Mouse (Mus musculus): ENCODE measurements around the gene Runx3.

DNA sequence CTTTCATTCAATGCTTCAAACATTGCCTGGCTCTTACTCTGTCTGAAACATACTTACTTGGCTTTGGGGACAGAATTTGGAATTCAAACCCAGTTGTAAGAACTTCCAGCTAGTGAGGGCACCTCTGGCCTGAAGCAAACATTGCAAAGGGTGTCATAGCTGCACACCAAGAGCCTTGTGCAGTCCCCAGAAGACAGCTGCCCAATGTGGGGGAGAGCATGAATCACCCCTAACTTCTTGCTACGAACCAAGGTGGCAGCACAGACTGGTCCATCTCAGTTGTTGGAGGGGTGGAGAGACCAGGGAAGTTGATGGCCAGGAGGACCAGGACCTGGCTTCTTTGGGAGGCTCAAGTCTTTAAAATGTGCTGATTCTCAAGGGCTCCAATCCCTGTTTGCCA lies 70.7 kb downstream of the Runx3 start:
- no peak for TF ChIP-seq CTCF (IDR thresholded peaks at IDR 0.05; ENCODE audit: low read depth, low read length)
- no peak for TF ChIP-seq POLR2A (IDR thresholded peaks at IDR 0.05; ENCODE audit: extremely low read depth, insufficient read depth, low read length)

Measured in liver, adult 2 months (tissue).